Mouse (Mus musculus) liver, embryonic 14.5 days (tissue): Measurements from ENCODE around the gene Arl15. TPM values are rescaled to one million over a fixed set of nuclear protein-coding genes. Genes with fewer than 3 reads are reported as not detected.

Experiments used
- ATAC-seq: fragments of 200-750 bp; cut with Nextera tagmentation; 2 replicates; pipeline ENCODE4 v1.8.0; 2017; ENCODE audit warnings: moderate number of reproducible peaks, mild to moderate bottlenecking, moderate library complexity; ENCODE audit not compliant: insufficient read depth
- DNase-seq, 3 experiments: peaks; one replicate each; pipeline ENCODE4 v3.0.0-alpha.2; 2012 to 2013; ENCODE audit warnings: low read depth in 3 of 3, low spot score in 3 of 3
- H3K27ac ChIP-seq: fragments of 300-500 bp; sonication (generic); 2 replicates; pipeline ENCODE4 v1.5.1; 2014; ENCODE audit warnings: moderate library complexity, mild to moderate bottlenecking, control low read depth, inconsistent platforms
- H3K27me3 ChIP-seq: fragments of 300-500 bp; sonication (generic); 2 replicates; pipeline ENCODE4 v1.6.1; 2014; ENCODE audit warnings: mild to moderate bottlenecking, low read length, moderate library complexity; ENCODE audit not compliant: control insufficient read depth, insufficient read depth
- H3K36me3 ChIP-seq: fragments of 300-500 bp; sonication (generic); replicated peaks from 2 replicates; pipeline ENCODE4 v1.6.1; 2014; ENCODE audit warnings: low read depth; ENCODE audit not compliant: control insufficient read depth, insufficient read depth
- H3K4me1 ChIP-seq, 2 experiments: fragments of 200-500 bp in 1 of 2; fragments of 300-500 bp in 1 of 2; sonication (generic) in 1 of 2; replicated peaks; 2 replicates each; pipeline ENCODE4 v1.6.1; 2012 to 2014; ENCODE audit warnings: antibody characterized with exemption in 1 of 2, inconsistent platforms in 1 of 2, low read length in 1 of 2; ENCODE audit not compliant: control insufficient read depth in 2 of 2, insufficient read depth in 2 of 2
- H3K4me2 ChIP-seq: fragments of 300-500 bp; sonication (generic); 2 replicates; pipeline ENCODE4 v1.6.1; 2014; ENCODE audit warnings: low read depth, mild to moderate bottlenecking, control low read depth, moderate library complexity
- H3K4me3 ChIP-seq, 2 experiments: fragments of 200-500 bp in 1 of 2; fragments of 300-500 bp in 1 of 2; sonication (generic) in 1 of 2; 2 replicates each; pipeline ENCODE4 v1.5.1; 2012 to 2014; ENCODE audit warnings: low read depth in 2 of 2, low read length in 2 of 2, mild to moderate bottlenecking in 2 of 2, control low read depth in 1 of 2, inconsistent platforms in 1 of 2, moderate library complexity in 1 of 2; ENCODE audit not compliant: insufficient read depth in 1 of 2
- H3K9ac ChIP-seq: fragments of 300-500 bp; sonication (generic); replicated peaks from 2 replicates; pipeline ENCODE4 v1.6.1; 2014; ENCODE audit warnings: mild to moderate bottlenecking, control low read depth, moderate library complexity
- H3K9me3 ChIP-seq: fragments of 300-500 bp; sonication (generic); 2 replicates; pipeline ENCODE4 v1.6.1; 2016; ENCODE audit warnings: low read length, mixed read lengths; ENCODE audit not compliant: control insufficient read depth
- CTCF ChIP-seq: IDR thresholded peaks from 2 replicates; pipeline ENCODE4 v1.5.1; 2016; ENCODE audit warnings: antibody characterized with exemption, low read depth, control low read depth
- EP300 ChIP-seq: IDR thresholded peaks from 2 replicates; pipeline ENCODE4 v1.6.1; 2016; ENCODE audit warnings: antibody characterized with exemption, low read depth
- WGBS: fragments of 180-500 bp; shearing (Covaris S2); extraction: QIAGEN DNeasy Blood & Tissue Kit; methylation state at CpG from one replicate; pipeline ENCODE4 v1.1.7; 2014; ENCODE audit not compliant: insufficient replicate concordance; 5-methylcytosine and 5-hydroxymethylcytosine counted together
- polyA plus RNA-seq, 2 experiments: library from polyadenylated mRNA; depleted of rRNA in 1 of 2; stranded (reverse) in 1 of 2; unstranded in 1 of 2; fragments of >200 nt; fragmentation: Nextera tagmentation in 1 of 2; extraction: Ambion mirVana in 1 of 2; gene quantifications; 2 replicates each; pipeline versions ENCODE4 v1.2.1 to v1.2.3; 2012 to 2014

Arl15 gene
- polyA plus RNA-seq, 2 experiments: 2.0 to 2.6 TPM

GRCm38 (mm10) chr13:114202806-114203570 is 408.7 kb downstream of the Arl15 start:
- H3K4me3 ChIP-seq: no peak overlapping the region
- H3K27ac ChIP-seq: no peak overlapping the region
- H3K4me2 ChIP-seq: no peak overlapping the region
- no peaks in the 10 kb centered on the region; a peak in 1 of 4 replicates for H3K4me1 ChIP-seq
- no peaks in the 10 kb centered on the region for H3K27me3 ChIP-seq
- no peak for TF ChIP-seq EP300
- no peak for TF ChIP-seq CTCF
- DNase-seq (no peak), ATAC-seq (no peak)
- H3K36me3 ChIP-seq: no peaks in the 10 kb centered on the region
- WGBS: 77% methylated on average over 15 of the region's 15 CpGs
- H3K9ac ChIP-seq: no peak overlapping the region
- H3K9me3 ChIP-seq: no peaks in the 10 kb centered on the region

Other genes starting within 250 kb of the Arl15 start
- 3.0 and 3.8 TPM in 2 replicates for gene Snx18, start 175.9 kb upstream of the Arl15 start, polyA plus RNA-seq (2012; rRNA removed)
- gene Snx18, start 175.9 kb upstream of the Arl15 start, polyA plus RNA-seq (2014; fragmentation: Nextera tagmentation; extraction: Ambion mirVana): 5.9 and 6.2 TPM in 2 replicates
- 0.06 TPM in 1 of 2 replicates, not detected in the other for gene Hspb3, start 130.8 kb upstream of the Arl15 start, polyA plus RNA-seq (2012; rRNA removed)
- not detected in 2 replicates for gene Hspb3, start 130.8 kb upstream of the Arl15 start, polyA plus RNA-seq (2014; fragmentation: Nextera tagmentation; extraction: Ambion mirVana)